Mouse (Mus musculus): Measurements from ENCODE around the gene Chrnd. TPM values are rescaled to one million over a fixed set of nuclear protein-coding genes. Genes with fewer than 3 reads are reported as not detected.
A peak's percentile ranks its signal among the peaks of the same experiment; 100 is the strongest.

Chrnd gene
- polyA plus RNA-seq, 1 experiment, result not detected

- H3K4me3 ChIP-seq (replicated peaks; ENCODE audit: control insufficient read depth, low read depth, low read length), result no peak overlapping the region
- no peaks in the 10 kb centered on the region for H3K4me1 ChIP-seq (ENCODE audit: control insufficient read depth, insufficient read depth, low read length)
- TF ChIP-seq CTCF (IDR thresholded peaks at IDR 0.05; ENCODE audit: control insufficient read depth, insufficient read depth, low read length) (peak; percentile 41; the same call in 1 of the 2 replicates), POLR2A (IDR thresholded peaks at IDR 0.05; ENCODE audit: borderline replicate concordance, control insufficient read depth, low read depth, low read length) (no peak)
- H3K27ac ChIP-seq (ENCODE audit: control insufficient read depth, insufficient read depth, low read depth, low read length, poor library complexity), result no peak overlapping the region
- 34% methylated on average over 28 of the region's 28 CpGs for WGBS
Observed at GRCm38 (mm10) chr1:87174006-87174955, 16.1 kb upstream of the Chrnd start.

- no peak overlapping the region for H3K4me3 ChIP-seq (replicated peaks; ENCODE audit: control insufficient read depth, low read depth, low read length)
- 26% methylated on average over 11 of the region's 11 CpGs for WGBS
Observed at GRCm38 (mm10) chr1:87175852-87176292, 14.5 kb upstream of the Chrnd start.

GRCm38 (mm10) chr1:87180896-87181295 is 9.5 kb upstream of the Chrnd start:
- TF ChIP-seq POLR2A (IDR thresholded peaks at IDR 0.05; ENCODE audit: borderline replicate concordance, control insufficient read depth, low read depth, low read length), result no peak
- no peak for TF ChIP-seq CTCF (IDR thresholded peaks at IDR 0.05; ENCODE audit: control insufficient read depth, insufficient read depth, low read length)
- no peak overlapping the region for H3K27ac ChIP-seq (ENCODE audit: control insufficient read depth, insufficient read depth, low read depth, low read length, poor library complexity)
- WGBS, result 20% methylated on average over 5 of the region's 5 CpGs
- H3K4me1 ChIP-seq (ENCODE audit: control insufficient read depth, insufficient read depth, low read length), result no peaks in the 10 kb centered on the region
- H3K4me3 ChIP-seq (replicated peaks; ENCODE audit: control insufficient read depth, low read depth, low read length), result no peak overlapping the region

More at GRCm38 (mm10) chr1:87175852-87176292, 14.5 kb upstream of the Chrnd start:
- H3K4me1 ChIP-seq (ENCODE audit: control insufficient read depth, insufficient read depth, low read length), result no peaks in the 10 kb centered on the region
- no peak overlapping the region for H3K27ac ChIP-seq (ENCODE audit: control insufficient read depth, insufficient read depth, low read depth, low read length, poor library complexity)
- TF ChIP-seq POLR2A (IDR thresholded peaks at IDR 0.05; ENCODE audit: borderline replicate concordance, control insufficient read depth, low read depth, low read length) (no peak), CTCF (IDR thresholded peaks at IDR 0.05; ENCODE audit: control insufficient read depth, insufficient read depth, low read length) (no peak; the same call in 1 of the 2 replicates)

GRCm38 (mm10) chr1:87183013-87183412 is 7.4 kb upstream of the Chrnd start, which contains the start of gene Prss56:
Gene Prss56, plus strand, starts transcription at chr1:87183313.
- WGBS, result 72% methylated on average over 9 of the region's 9 CpGs
- Histone ChIP-seq H3K4me1 (ENCODE audit: control insufficient read depth, insufficient read depth, low read length) (no peaks in the 10 kb centered on the region), H3K4me3 (replicated peaks; ENCODE audit: control insufficient read depth, low read depth, low read length) (no peak within 1 kb of the TSS), H3K27ac (ENCODE audit: control insufficient read depth, insufficient read depth, low read depth, low read length, poor library complexity) (no peak within 1 kb of the TSS)
- TF ChIP-seq CTCF (IDR thresholded peaks at IDR 0.05; ENCODE audit: control insufficient read depth, insufficient read depth, low read length) (no peak), POLR2A (IDR thresholded peaks at IDR 0.05; ENCODE audit: borderline replicate concordance, control insufficient read depth, low read depth, low read length) (no peak)

- no peaks in the 10 kb centered on the region for H3K4me1 ChIP-seq (ENCODE audit: control insufficient read depth, insufficient read depth, low read length)
- 34% methylated on average over 15 of the region's 15 CpGs for WGBS
- TF ChIP-seq CTCF (IDR thresholded peaks at IDR 0.05; ENCODE audit: control insufficient read depth, insufficient read depth, low read length) (no peak), POLR2A (IDR thresholded peaks at IDR 0.05; ENCODE audit: borderline replicate concordance, control insufficient read depth, low read depth, low read length) (no peak)
- no peak overlapping the region for H3K27ac ChIP-seq (ENCODE audit: control insufficient read depth, insufficient read depth, low read depth, low read length, poor library complexity)
- H3K4me3 ChIP-seq (replicated peaks; ENCODE audit: control insufficient read depth, low read depth, low read length), result no peak overlapping the region
Observed at GRCm38 (mm10) chr1:87183998-87184750, 6.2 kb upstream of the Chrnd start.

- H3K4me1 ChIP-seq (ENCODE audit: control insufficient read depth, insufficient read depth, low read length), result no peaks in the 10 kb centered on the region
- H3K27ac ChIP-seq (ENCODE audit: control insufficient read depth, insufficient read depth, low read depth, low read length, poor library complexity), result no peak overlapping the region
- TF ChIP-seq POLR2A (IDR thresholded peaks at IDR 0.05; ENCODE audit: borderline replicate concordance, control insufficient read depth, low read depth, low read length), result no peak
- TF ChIP-seq CTCF (IDR thresholded peaks at IDR 0.05; ENCODE audit: control insufficient read depth, insufficient read depth, low read length), result peak; percentile 77
- H3K4me3 ChIP-seq (replicated peaks; ENCODE audit: control insufficient read depth, low read depth, low read length), result no peak overlapping the region
- WGBS, result 10% methylated on average over 20 of the region's 20 CpGs
Observed at GRCm38 (mm10) chr1:87184751-87185139, 5.7 kb upstream of the Chrnd start.

GRCm38 (mm10) chr1:87185526-87185925 is 4.9 kb upstream of the Chrnd start:
- no peak overlapping the region for H3K27ac ChIP-seq (ENCODE audit: control insufficient read depth, insufficient read depth, low read depth, low read length, poor library complexity)
- 22% methylated on average over 13 of the region's 13 CpGs for WGBS
- no peak for TF ChIP-seq POLR2A (IDR thresholded peaks at IDR 0.05; ENCODE audit: borderline replicate concordance, control insufficient read depth, low read depth, low read length)
- TF ChIP-seq CTCF (IDR thresholded peaks at IDR 0.05; ENCODE audit: control insufficient read depth, insufficient read depth, low read length), result no peak
- H3K4me3 ChIP-seq (replicated peaks; ENCODE audit: control insufficient read depth, low read depth, low read length), result no peak overlapping the region
- H3K4me1 ChIP-seq (ENCODE audit: control insufficient read depth, insufficient read depth, low read length), result no peaks in the 10 kb centered on the region

Data from bone marrow, adult 2 months (tissue).